Mouse (Mus musculus) liver, postnatal 0 days (tissue): ENCODE results near the gene Nsd1.

Experiments
- CTCF ChIP-seq: sonication (generic); IDR thresholded peaks from 2 replicates; pipeline ENCODE4 v1.5.1; 2016; ENCODE audit warnings: antibody characterized with exemption, low read depth
- EP300 ChIP-seq: IDR thresholded peaks from 2 replicates; pipeline ENCODE4 v1.6.1; 2016; ENCODE audit warnings: antibody characterized with exemption, low read depth, mild to moderate bottlenecking

GRCm38 (mm10) chr13:55335701-55336100, 126.1 kb downstream of the Nsd1 start:
- TF ChIP-seq CTCF (no peak), EP300 (no peak)
